Mouse (Mus musculus) midbrain, postnatal 0 days (tissue): ENCODE measurements around the gene Ech1. TPM values are rescaled to one million over a fixed set of nuclear protein-coding genes. Genes with fewer than 3 reads are reported as not detected.

ENCODE experiments used
- ATAC-seq: fragments of 200-750 bp; cut with Nextera tagmentation; 2 replicates; pipeline ENCODE4 v1.8.0; 2017; ENCODE audit warnings: moderate number of reproducible peaks, mild to moderate bottlenecking, moderate TSS enrichment, moderate library complexity; ENCODE audit not compliant: low FRiP score
- DNase-seq: peaks from one replicate; pipeline ENCODE4 v3.0.0-alpha.2; 2015; ENCODE audit warnings: low spot score
- H3K27ac ChIP-seq: fragments of 300-500 bp; sonication (generic); 2 replicates; pipeline ENCODE4 v1.5.1; 2014; ENCODE audit warnings: low read depth, mild to moderate bottlenecking, low read length, mixed read lengths
- H3K27me3 ChIP-seq: fragments of 300-500 bp; sonication (generic); 2 replicates; pipeline ENCODE4 v1.6.1; 2014; ENCODE audit warnings: low read length, control low read depth, mixed read lengths; ENCODE audit not compliant: insufficient read depth
- H3K36me3 ChIP-seq: fragments of 300-500 bp; sonication (generic); 2 replicates; pipeline ENCODE4 v1.6.1; 2014; ENCODE audit warnings: low read length, control low read depth, mixed read lengths; ENCODE audit not compliant: insufficient read depth
- H3K4me1 ChIP-seq: fragments of 300-500 bp; sonication (generic); 2 replicates; pipeline ENCODE4 v1.6.1; 2014; ENCODE audit warnings: mild to moderate bottlenecking, control low read depth, antibody characterized with exemption, low read length, mixed read lengths; ENCODE audit not compliant: insufficient read depth
- H3K4me2 ChIP-seq: fragments of 300-500 bp; sonication (generic); 2 replicates; pipeline ENCODE4 v1.6.1; 2014; ENCODE audit warnings: low read depth, mild to moderate bottlenecking, low read length, mixed read lengths; ENCODE audit not compliant: poor library complexity, severe bottlenecking
- H3K4me3 ChIP-seq: fragments of 300-500 bp; sonication (generic); 2 replicates; pipeline ENCODE4 v1.5.1; 2014; ENCODE audit warnings: low read depth, mild to moderate bottlenecking, low read length, moderate library complexity
- H3K9ac ChIP-seq: fragments of 300-500 bp; sonication (generic); replicated peaks from 2 replicates; pipeline ENCODE4 v1.6.1; 2014; ENCODE audit warnings: mild to moderate bottlenecking, low read length, moderate library complexity, mixed read lengths; ENCODE audit not compliant: poor library complexity, severe bottlenecking
- H3K9me3 ChIP-seq: fragments of 300-500 bp; sonication (generic); 2 replicates; pipeline ENCODE4 v1.6.1; 2016; ENCODE audit warnings: low read length, control low read depth
- CTCF ChIP-seq: IDR thresholded peaks from 2 replicates; pipeline ENCODE4 v1.5.1; 2016; ENCODE audit warnings: antibody characterized with exemption, mild to moderate bottlenecking
- WGBS: fragments of 180-500 bp; shearing (Covaris S2); extraction: QIAGEN DNeasy Blood & Tissue Kit; methylation state at CpG from one replicate; pipeline ENCODE4 v1.1.7; 2014; 5-methylcytosine and 5-hydroxymethylcytosine counted together
- polyA plus RNA-seq: library from polyadenylated mRNA; unstranded; fragments of >200 nt; fragmentation: Nextera tagmentation; extraction: Ambion mirVana; gene quantifications from 2 replicates; pipeline ENCODE4 v1.2.1, GENCODE M21; 2015
- total RNA-seq: library from RNA; depleted of rRNA; stranded (reverse); fragments of >200 nt; gene quantifications from 2 replicates; pipeline ENCODE4 v1.2.3, GENCODE M21; 2014; rRNA removed

The Ech1 gene
- 89.3 and 104 TPM in 2 replicates for total RNA-seq
- polyA plus RNA-seq = 103 and 107 TPM in 2 replicates

- Histone ChIP-seq H3K9me3 (no peaks in the 10 kb centered on the region), H3K27ac (peak within 1 kb of the TSS; percentile 75), H3K4me2 (peak within 1 kb of the TSS; percentile 51), H3K9ac (peak within 1 kb of the TSS; percentile 66), H3K36me3 (peaks cover 26% of the 10 kb centered on the region), H3K4me3 (peak within 1 kb of the TSS; percentile 46), H3K4me1 (peaks cover 6% of the 10 kb centered on the region; the same call in 1 of the 2 replicates), H3K27me3 (no peaks in the 10 kb centered on the region)
- 2% methylated on average over 33 of the region's 33 CpGs for WGBS
- no peak for TF ChIP-seq CTCF
- peak; percentile 87; the same call in 1 of the 2 replicates for ATAC-seq
- peak; percentile 95 for DNase-seq
These were observed at the start of gene Ech1 for GRCm38 (mm10) chr7:28824941-28825685. Gene Ech1 (plus strand): TSS chr7:28825217.

GRCm38 (mm10) chr7:28778825-28779224 is 46.2 kb upstream of the Ech1 start:
- Histone ChIP-seq H3K4me3 (no peak overlapping the region), H3K4me2 (no peak overlapping the region), H3K27ac (no peak overlapping the region), H3K9ac (no peak overlapping the region), H3K27me3 (no peaks in the 10 kb centered on the region), H3K36me3 (peaks cover 13% of the 10 kb centered on the region), H3K9me3 (no peaks in the 10 kb centered on the region), H3K4me1 (0 out of 2 replicates have a peak, but pooled peaks cover 3% of the 10 kb centered on the region)
- DNase-seq (no peak), ATAC-seq (no peak)
- 87% methylated on average over 9 of the region's 9 CpGs for WGBS
- TF ChIP-seq CTCF = no peak

- H3K27me3 ChIP-seq = no peaks in the 10 kb centered on the region
- DNase-seq = peak; percentile 91
- 46% methylated on average over 6 of the region's 6 CpGs for WGBS
- H3K4me2 ChIP-seq = no peak overlapping the region
- H3K9ac ChIP-seq = no peak overlapping the region
- H3K36me3 ChIP-seq = peaks cover 25% of the 10 kb centered on the region
- TF ChIP-seq CTCF = peak; percentile 80
- H3K4me1 ChIP-seq = 0 out of 2 replicates have a peak, but pooled peaks cover 3% of the 10 kb centered on the region
- no peak for ATAC-seq
- no peak overlapping the region for H3K27ac ChIP-seq
- no peak overlapping the region for H3K4me3 ChIP-seq
- H3K9me3 ChIP-seq = no peaks in the 10 kb centered on the region
These were observed 44.9 kb upstream of the Ech1 start for GRCm38 (mm10) chr7:28780067-28780658.

DNA sequence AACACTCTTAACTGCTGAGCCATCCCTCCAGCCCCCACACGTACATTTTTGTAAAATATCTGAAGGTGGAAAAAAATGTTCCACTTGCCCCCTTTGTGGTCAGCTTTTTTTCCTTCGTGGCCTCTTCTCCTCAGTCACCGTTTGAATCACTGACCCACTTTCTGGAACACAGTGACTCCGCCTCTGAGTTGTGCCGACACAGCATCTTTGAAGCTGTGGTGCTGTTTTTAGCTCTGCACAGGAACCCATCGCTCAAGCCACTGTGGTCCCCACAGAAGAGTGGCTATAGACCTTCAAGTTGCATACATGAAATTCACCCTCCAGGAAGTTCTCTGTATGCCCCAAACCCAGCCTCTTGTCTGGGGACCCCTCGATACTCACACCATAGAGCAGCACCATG is 44.2 kb upstream of the Ech1 start:
- no peak overlapping the region for H3K4me2 ChIP-seq
- WGBS = 70% methylated on average over 7 of the region's 7 CpGs
- DNase-seq (no peak), ATAC-seq (no peak)
- 0 out of 2 replicates have a peak, but pooled peaks cover 3% of the 10 kb centered on the region for H3K4me1 ChIP-seq
- no peaks in the 10 kb centered on the region for H3K9me3 ChIP-seq
- H3K9ac ChIP-seq = no peak overlapping the region
- H3K4me3 ChIP-seq = no peak overlapping the region
- H3K36me3 ChIP-seq = peaks cover 32% of the 10 kb centered on the region
- H3K27ac ChIP-seq = no peak overlapping the region
- no peaks in the 10 kb centered on the region for H3K27me3 ChIP-seq
- no peak for TF ChIP-seq CTCF

DNA sequence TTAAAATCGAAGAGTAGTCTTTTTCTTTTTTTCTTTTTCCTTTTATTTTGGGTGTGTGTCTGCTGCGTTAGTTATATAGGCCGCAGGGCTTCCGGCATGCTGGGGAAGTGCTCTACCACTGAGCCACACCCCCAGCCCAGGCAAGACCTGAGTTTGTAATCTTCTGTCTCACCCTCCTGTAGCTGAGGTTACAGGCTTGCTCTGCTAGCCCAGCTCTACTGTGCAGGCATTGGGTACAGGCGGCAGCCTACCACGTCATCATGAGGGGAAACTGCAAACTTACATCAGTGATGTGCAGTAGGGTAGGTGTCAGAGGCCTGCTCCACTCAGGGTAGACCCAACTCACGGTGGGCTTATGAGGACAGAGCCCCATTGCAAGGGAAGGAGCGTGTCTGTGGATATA is 43.8 kb upstream of the Ech1 start:
- Histone ChIP-seq H3K4me3 (no peak overlapping the region), H3K9ac (no peak overlapping the region), H3K4me2 (no peak overlapping the region), H3K36me3 (peaks cover 36% of the 10 kb centered on the region), H3K27ac (no peak overlapping the region), H3K9me3 (no peaks in the 10 kb centered on the region), H3K27me3 (no peaks in the 10 kb centered on the region), H3K4me1 (0 out of 2 replicates have a peak, but pooled peaks cover 3% of the 10 kb centered on the region)
- 86% methylated on average over 8 of the region's 8 CpGs for WGBS
- DNase-seq (no peak), ATAC-seq (no peak)
- TF ChIP-seq CTCF = no peak

DNA sequence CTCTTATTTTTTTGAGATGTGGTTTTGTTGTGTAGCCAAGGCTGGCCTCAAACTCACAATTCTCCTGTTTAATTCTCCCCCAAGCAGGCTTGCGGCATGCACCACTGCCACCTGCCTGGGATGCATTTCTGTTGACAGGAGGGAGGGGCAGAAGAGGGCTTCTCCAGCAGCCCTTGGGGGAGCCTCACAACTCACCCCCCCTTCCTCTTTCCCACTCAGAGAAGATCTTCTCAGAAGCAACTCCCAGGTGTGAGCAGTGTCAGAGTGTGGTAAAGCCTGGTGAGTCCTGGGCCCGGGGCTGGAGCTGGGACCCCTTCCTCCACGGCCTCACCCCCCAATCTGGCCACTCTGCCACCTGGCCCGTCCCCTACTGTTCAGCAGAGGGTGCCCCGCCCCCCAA is 39.9 kb upstream of the Ech1 start:
- H3K36me3 ChIP-seq = peaks cover 33% of the 10 kb centered on the region
- no peak for ATAC-seq
- H3K4me2 ChIP-seq = no peak overlapping the region
- no peaks in the 10 kb centered on the region for H3K27me3 ChIP-seq
- no peak for DNase-seq
- 0 out of 2 replicates have a peak, but pooled peaks cover 3% of the 10 kb centered on the region for H3K4me1 ChIP-seq
- H3K9me3 ChIP-seq = no peaks in the 10 kb centered on the region
- no peak overlapping the region for H3K9ac ChIP-seq
- no peak for TF ChIP-seq CTCF
- no peak overlapping the region for H3K27ac ChIP-seq
- no peak overlapping the region for H3K4me3 ChIP-seq
- WGBS = 79% methylated on average over 5 of the region's 5 CpGs
